Mouse (Mus musculus) ES-E14 (cell line): ENCODE results near the gene Serpinb8. TPM values are rescaled to one million over a fixed set of nuclear protein-coding genes. Genes with fewer than 3 reads are reported as not detected.

Source experiments
- DNase-seq: peaks from one replicate; pipeline ENCODE4 v3.0.0-alpha.2; 2013; ENCODE audit warnings: low read depth, low spot score
- H3K27ac ChIP-seq: 2 replicates; pipeline ENCODE4 v1.5.1; 2012; ENCODE audit warnings: low read depth, mild to moderate bottlenecking, low read length, moderate library complexity, mixed read lengths; ENCODE audit not compliant: poor library complexity, insufficient read depth, severe bottlenecking
- H3K36me3 ChIP-seq: 2 replicates; pipeline ENCODE4 v1.6.1; 2012; ENCODE audit warnings: mild to moderate bottlenecking, low read length, moderate library complexity, mixed read lengths; ENCODE audit not compliant: control insufficient read depth, poor library complexity, insufficient read depth, severe bottlenecking
- H3K4me1 ChIP-seq, 2 experiments: fragments of 150-350 bp in 1 of 2; sonication (generic) in 1 of 2; 2 replicates each; pipeline ENCODE4 v1.6.1; 2012; ENCODE audit warnings: low read length in 2 of 2, mild to moderate bottlenecking in 1 of 2, mixed read lengths in 1 of 2; ENCODE audit not compliant: control insufficient read depth in 2 of 2, insufficient read depth in 2 of 2, poor library complexity in 1 of 2
- H3K4me3 ChIP-seq, 2 experiments: fragments of 150-350 bp in 1 of 2; sonication (generic) in 1 of 2; 2 replicates each; pipeline ENCODE4 v1.5.1; 2012; ENCODE audit warnings: low read length in 2 of 2, low read depth in 1 of 2, mild to moderate bottlenecking in 1 of 2, mixed read lengths in 1 of 2; ENCODE audit not compliant: insufficient read depth in 1 of 2, poor library complexity in 1 of 2, severe bottlenecking in 1 of 2
- H3K9ac ChIP-seq: 2 replicates; pipeline ENCODE4 v1.6.1; 2012; ENCODE audit warnings: low read depth, mild to moderate bottlenecking, low read length, mixed read lengths; ENCODE audit not compliant: poor library complexity, insufficient read depth, severe bottlenecking
- H3K9me3 ChIP-seq: fragments of 150-350 bp; sonication (generic); 2 replicates; pipeline ENCODE4 v1.6.1; 2012; ENCODE audit warnings: low read depth, mild to moderate bottlenecking, low read length; ENCODE audit not compliant: control insufficient read depth, insufficient read depth
- CHD2 ChIP-seq: IDR thresholded peaks from 2 replicates; pipeline ENCODE4 v1.6.1; 2014; ENCODE audit warnings: mild to moderate bottlenecking, low read depth, low read length, inconsistent platforms
- HCFC1 ChIP-seq: IDR thresholded peaks from 2 replicates; pipeline ENCODE4 v1.6.1; 2012; ENCODE audit warnings: low read length, inconsistent platforms, borderline replicate concordance; ENCODE audit not compliant: insufficient read depth
- MAFK ChIP-seq: IDR thresholded peaks from 2 replicates; pipeline ENCODE4 v1.6.1; 2014; ENCODE audit warnings: mild to moderate bottlenecking, low read depth, low read length, inconsistent platforms; ENCODE audit not compliant: insufficient read depth
- ZC3H11A ChIP-seq: IDR thresholded peaks from 2 replicates; pipeline ENCODE4 v1.6.1; 2012; ENCODE audit warnings: low read depth, mild to moderate bottlenecking, inconsistent platforms, low read length, borderline replicate concordance
- ZNF384 ChIP-seq: IDR thresholded peaks from 2 replicates; pipeline ENCODE4 v1.6.1; 2012; ENCODE audit warnings: low read depth, low read length, inconsistent platforms
- in situ Hi-C, 2 experiments: fragments of 600-800 bp; cut with MboI; formaldehyde crosslinking; loops; one replicate each; pipeline ENCODE4 v1.15.1; 2025; ENCODE audit warnings: low sequenced_read_pairs in 2 of 2, inconsistent platforms in 1 of 2; ENCODE audit not compliant: unreplicated experiment in 2 of 2
- total RNA-seq: library from RNA; depleted of rRNA; stranded (reverse); fragments of 300-350 nt; gene quantifications from 2 replicates; pipeline ENCODE4 v1.2.3, GENCODE M21; 2012; rRNA removed

The Serpinb8 gene
- total RNA-seq, result 0.80 and 1.0 TPM in 2 replicates

GRCm38 (mm10) chr1:107589691-107590470 lies at the start of gene Serpinb8:
Gene Serpinb8, plus strand, starts transcription at chr1:107590006.
- Histone ChIP-seq H3K27ac (no peak within 1 kb of the TSS), H3K9ac (no peak within 1 kb of the TSS), H3K36me3 (no peaks in the 10 kb centered on the region), H3K4me1 (peaks cover 0 to 3% of the 10 kb centered on the region in 2 experiments; a peak in 1 of 4 replicates), H3K4me3 (no peak within 1 kb of the TSS), H3K9me3 (no peaks in the 10 kb centered on the region)
- in situ Hi-C loops, result no loop called here
- TF ChIP-seq MAFK (no peak), ZNF384 (no peak), CHD2 (no peak), HCFC1 (no peak), ZC3H11A (no peak)
- no peak for DNase-seq

GRCm38 (mm10) chr1:107559494-107559893 lies 30.3 kb upstream of the Serpinb8 start:
- no peak for DNase-seq
- in situ Hi-C loops, result no loop called here

GRCm38 (mm10) chr1:107562110-107562509 lies 27.7 kb upstream of the Serpinb8 start:
- in situ Hi-C loops, result no loop called here
- Histone ChIP-seq H3K27ac (no peak overlapping the region), H3K36me3 (no peaks in the 10 kb centered on the region), H3K4me3 (no peak overlapping the region), H3K9me3 (no peaks in the 10 kb centered on the region), H3K4me1 (no peaks in the 10 kb centered on the region), H3K9ac (no peak overlapping the region)
- DNase-seq, result no peak
- TF ChIP-seq HCFC1 (no peak), ZNF384 (no peak), CHD2 (no peak), MAFK (no peak), ZC3H11A (no peak)

More at GRCm38 (mm10) chr1:107559494-107559893, 30.3 kb upstream of the Serpinb8 start:
- H3K27ac ChIP-seq, result no peak overlapping the region
- H3K4me1 ChIP-seq, result no peaks in the 10 kb centered on the region
- no peak overlapping the region for H3K4me3 ChIP-seq
- no peaks in the 10 kb centered on the region for H3K36me3 ChIP-seq
- H3K9me3 ChIP-seq, result no peaks in the 10 kb centered on the region
- TF ChIP-seq HCFC1, result no peak
- no peak for TF ChIP-seq ZC3H11A
- no peak for TF ChIP-seq ZNF384
- no peak for TF ChIP-seq CHD2
- no peak for TF ChIP-seq MAFK
- no peak overlapping the region for H3K9ac ChIP-seq

GRCm38 (mm10) chr1:107565644-107566043 lies 24.2 kb upstream of the Serpinb8 start:
- H3K9ac ChIP-seq, result no peak overlapping the region
- no peaks in the 10 kb centered on the region for H3K4me1 ChIP-seq
- no peaks in the 10 kb centered on the region for H3K9me3 ChIP-seq
- in situ Hi-C loops, result no loop called here
- DNase-seq, result no peak
- H3K27ac ChIP-seq, result no peak overlapping the region
- TF ChIP-seq HCFC1 (no peak), ZNF384 (no peak), CHD2 (no peak), ZC3H11A (no peak)
- no peaks in the 10 kb centered on the region for H3K36me3 ChIP-seq
- no peak overlapping the region for H3K4me3 ChIP-seq

- TF ChIP-seq HCFC1 (no peak), ZNF384 (no peak)
- no peaks in the 10 kb centered on the region for H3K36me3 ChIP-seq
Observed at GRCm38 (mm10) chr1:107576094-107576493, 13.7 kb upstream of the Serpinb8 start.

More at GRCm38 (mm10) chr1:107576094-107576493, 13.7 kb upstream of the Serpinb8 start:
- no peak overlapping the region for H3K9ac ChIP-seq
- DNase-seq, result no peak
- H3K27ac ChIP-seq, result no peak overlapping the region
- no peaks in the 10 kb centered on the region for H3K9me3 ChIP-seq
- H3K4me1 ChIP-seq, result no peaks in the 10 kb centered on the region
- no peak overlapping the region for H3K4me3 ChIP-seq
- in situ Hi-C loops, result no loop called here
